Mouse (Mus musculus): ENCODE results near the gene Plppr4.

DNA sequence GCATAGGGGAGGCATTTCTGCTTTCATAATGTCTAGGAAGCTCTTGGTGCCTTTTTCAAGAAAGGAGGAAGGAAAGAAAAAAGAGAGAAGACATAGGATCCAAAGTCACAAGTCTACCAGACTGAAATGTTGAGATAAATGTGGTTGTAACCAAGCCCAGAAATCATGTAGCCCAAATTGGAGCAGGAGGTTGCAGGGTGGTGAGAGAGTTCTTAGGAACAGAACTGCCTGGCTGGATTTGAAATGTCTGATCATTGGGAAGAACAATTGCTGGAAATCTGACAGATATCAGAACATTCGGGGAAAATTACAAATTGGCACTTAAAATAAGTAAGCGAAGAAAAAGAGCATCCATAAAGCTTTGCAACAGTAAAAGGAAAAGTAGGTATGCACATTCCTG is 56.6 kb downstream of the Plppr4 start:
- no peak for TF ChIP-seq TAL1 (IDR thresholded peaks at IDR 0.05; ENCODE audit: low read length)
- no peak for TF ChIP-seq GATA1 (IDR thresholded peaks at IDR 0.05; ENCODE audit: low read length)
